Mouse (Mus musculus) ES-Bruce4 (cell line): ENCODE measurements at regions not wholly inside any gene's neighbourhood (a gene's known extent, or its start where the extent isn't known, plus 50 kb on each side); places are given as distances from the start of the nearest gene placed in this dataset.

Experiments used
- H3K27ac ChIP-seq: 2 replicates; pipeline ENCODE4 v1.5.1; 2012; ENCODE audit warnings: low read length, inconsistent platforms; ENCODE audit not compliant: insufficient read depth
- H3K27me3 ChIP-seq: 2 replicates; pipeline ENCODE4 v1.6.1; 2012; ENCODE audit warnings: mild to moderate bottlenecking, low read length, inconsistent platforms; ENCODE audit not compliant: control insufficient read depth, poor library complexity, insufficient read depth, severe bottlenecking
- H3K36me3 ChIP-seq: 2 replicates; pipeline ENCODE4 v1.6.1; 2012; ENCODE audit warnings: inconsistent platforms, mild to moderate bottlenecking, low read length, moderate library complexity; ENCODE audit not compliant: control insufficient read depth, poor library complexity, insufficient read depth, severe bottlenecking
- H3K4me1 ChIP-seq: one replicate; pipeline ENCODE4 v1.8.1; 2011; ENCODE audit warnings: low read length; ENCODE audit not compliant: control insufficient read depth, insufficient read depth
- H3K4me3 ChIP-seq: 2 replicates; pipeline ENCODE4 v1.5.1; 2011; ENCODE audit warnings: low read depth, mild to moderate bottlenecking, low read length
- H3K9ac ChIP-seq: 2 replicates; pipeline ENCODE4 v1.6.1; 2012; ENCODE audit warnings: low read depth, mild to moderate bottlenecking, inconsistent platforms; ENCODE audit not compliant: poor library complexity, severe bottlenecking
- H3K9me3 ChIP-seq: replicated peaks from 2 replicates; pipeline ENCODE4 v1.6.1; 2012; ENCODE audit warnings: mild to moderate bottlenecking, low read length, inconsistent platforms; ENCODE audit not compliant: control insufficient read depth, poor library complexity, insufficient read depth, severe bottlenecking
- CTCF ChIP-seq: IDR thresholded peaks from one replicate; pipeline ENCODE4 v1.8.1; 2011; ENCODE audit warnings: low read depth, low read length
- EP300 ChIP-seq: IDR thresholded peaks from 2 replicates; pipeline ENCODE4 v1.6.1; 2011; ENCODE audit warnings: low read depth, low read length; ENCODE audit not compliant: insufficient read depth
- POLR2A ChIP-seq: IDR thresholded peaks from one replicate; pipeline ENCODE4 v1.8.1; 2011; ENCODE audit warnings: low read length; ENCODE audit not compliant: insufficient read depth

GRCm38 (mm10) chr7:65802306-65802705 is 59.2 kb upstream of the Pcsk6 start:
- no peaks in the 10 kb centered on the region for H3K9me3 ChIP-seq
- H3K9ac ChIP-seq = no peak overlapping the region
- H3K4me3 ChIP-seq = no peak overlapping the region
- no peaks in the 10 kb centered on the region for H3K27me3 ChIP-seq
- TF ChIP-seq CTCF = no peak
- TF ChIP-seq EP300 = no peak
- no peak for TF ChIP-seq POLR2A
- H3K27ac ChIP-seq = no peak overlapping the region
- no peaks in the 10 kb centered on the region for H3K4me1 ChIP-seq
- no peaks in the 10 kb centered on the region for H3K36me3 ChIP-seq

GRCm38 (mm10) chr7:65802806-65803205 is 58.7 kb upstream of the Pcsk6 start:
- Histone ChIP-seq H3K27me3 (no peaks in the 10 kb centered on the region), H3K36me3 (no peaks in the 10 kb centered on the region), H3K4me1 (no peaks in the 10 kb centered on the region), H3K9me3 (no peaks in the 10 kb centered on the region), H3K9ac (no peak overlapping the region), H3K27ac (no peak overlapping the region), H3K4me3 (no peak overlapping the region)
- TF ChIP-seq POLR2A = no peak
- TF ChIP-seq CTCF = no peak
- no peak for TF ChIP-seq EP300

- no peaks in the 10 kb centered on the region for H3K36me3 ChIP-seq
- TF ChIP-seq EP300 = no peak
- TF ChIP-seq CTCF = no peak
- TF ChIP-seq POLR2A = no peak
- no peak overlapping the region for H3K4me3 ChIP-seq
- no peaks in the 10 kb centered on the region for H3K27me3 ChIP-seq
- no peaks in the 10 kb centered on the region for H3K4me1 ChIP-seq
- no peak overlapping the region for H3K27ac ChIP-seq
- H3K9ac ChIP-seq = no peak overlapping the region
- no peaks in the 10 kb centered on the region for H3K9me3 ChIP-seq
Measured at GRCm38 (mm10) chr7:65803422-65804303, 57.9 kb upstream of the Pcsk6 start.
